Mouse (Mus musculus) telencephalon, adult 2 months (tissue): ENCODE measurements at regions not wholly inside any gene's neighbourhood (a gene's known extent, or its start where the extent isn't known, plus 50 kb on each side); places are given as distances from the start of the nearest gene placed in this dataset.

Source experiments
- DNase-seq: peaks from one replicate; pipeline ENCODE4 v3.0.0-alpha.2; 2011; ENCODE audit warnings: low read depth, low spot score

DNA sequence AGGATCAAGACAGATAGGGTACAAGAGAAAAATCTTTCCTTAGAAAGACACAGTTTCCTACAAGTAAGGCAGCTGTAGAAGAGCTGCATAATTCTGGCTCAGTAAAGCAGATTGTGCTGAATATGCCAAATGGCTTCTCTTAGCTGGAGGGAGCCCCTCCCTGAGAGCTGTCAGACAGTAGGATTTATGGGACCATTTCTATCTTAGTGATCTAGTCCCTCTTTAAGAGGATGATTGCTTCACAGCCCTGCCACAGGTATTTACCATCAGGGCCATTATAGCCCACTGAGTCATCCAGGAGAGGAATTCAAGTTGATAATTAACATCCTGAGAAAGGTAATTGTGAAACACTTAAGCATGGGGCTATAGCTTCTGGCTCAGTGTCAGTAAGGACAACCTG, 101.5 kb upstream of the Cypt1 start:
- DNase-seq, result no peak

DNA sequence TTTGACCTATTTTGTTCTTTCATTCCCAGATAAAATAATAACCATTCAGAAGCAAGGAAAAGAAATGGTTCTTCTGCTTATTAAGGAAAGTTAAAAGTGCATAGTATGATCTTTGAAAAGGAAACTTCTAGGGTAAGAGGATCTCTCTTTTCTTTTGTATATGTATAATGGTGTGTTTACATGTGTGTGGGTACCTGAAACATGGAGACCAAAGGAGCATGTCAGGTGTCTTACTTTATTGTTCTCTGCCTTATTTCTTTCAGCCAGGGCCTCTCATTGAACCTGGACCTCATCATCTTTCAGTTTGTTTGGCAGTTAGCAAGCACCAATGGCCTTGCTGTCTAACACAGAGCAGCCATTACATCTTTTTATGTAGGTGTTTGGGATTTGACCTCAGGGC, 101.0 kb upstream of the Cypt1 start:
- no peak for DNase-seq

GRCm38 (mm10) chrX:16438088-16438487, 84.6 kb upstream of the Cypt1 start:
- DNase-seq, result no peak

- peak; percentile 13 for DNase-seq
These were observed 72.1 kb upstream of the Cypt1 start for GRCm38 (mm10) chrX:16450496-16451078.
